Mouse (Mus musculus) kidney, adult 2 months (tissue): ENCODE measurements around the gene Wdr48. TPM values are rescaled to one million over a fixed set of nuclear protein-coding genes. Genes with fewer than 3 reads are reported as not detected.

ENCODE experiments used
- DNase-seq: peaks from one replicate; pipeline ENCODE4 v3.0.0; 2021
- H3K27ac ChIP-seq: fragments of 200-500 bp; 2 replicates; pipeline ENCODE4 v1.5.1; 2012; ENCODE audit warnings: low read depth, low read length, control low read depth, inconsistent platforms; ENCODE audit not compliant: insufficient read depth
- H3K27me3 ChIP-seq: fragments of 200-500 bp; replicated peaks from 2 replicates; pipeline ENCODE4 v1.6.1; 2012; ENCODE audit warnings: mild to moderate bottlenecking, moderate library complexity, low read length, inconsistent platforms; ENCODE audit not compliant: control insufficient read depth, insufficient read depth
- H3K36me3 ChIP-seq: fragments of 200-500 bp; 2 replicates; pipeline ENCODE4 v1.6.1; 2012; ENCODE audit warnings: mild to moderate bottlenecking, moderate library complexity, low read length, inconsistent platforms; ENCODE audit not compliant: control insufficient read depth, insufficient read depth
- H3K4me1 ChIP-seq: fragments of 200-500 bp; 2 replicates; pipeline ENCODE4 v1.6.1; 2011; ENCODE audit warnings: low read length; ENCODE audit not compliant: control insufficient read depth, insufficient read depth
- H3K4me3 ChIP-seq: fragments of 200-500 bp; 2 replicates; pipeline ENCODE4 v1.5.1; 2011; ENCODE audit warnings: mild to moderate bottlenecking, low read depth, low read length, control low read depth; ENCODE audit not compliant: insufficient read depth
- CTCF ChIP-seq: fragments of 200-500 bp; conservative IDR thresholded peaks from 2 replicates; pipeline ENCODE4 v1.5.1; 2011; ENCODE audit warnings: low read depth, mild to moderate bottlenecking, control low read depth, low read length, moderate library complexity, mixed read lengths; ENCODE audit not compliant: insufficient read depth, insufficient read length
- POLR2A ChIP-seq: fragments of 200-500 bp; IDR thresholded peaks from one replicate; pipeline ENCODE4 v1.6.1; 2011; ENCODE audit warnings: low read depth, low read length, control low read depth
- WGBS: fragments of 180-500 bp; shearing (Covaris S2); methylation state at CpG from one replicate; pipeline ENCODE4 v1.1.7; 2018; 5-methylcytosine and 5-hydroxymethylcytosine counted together
- polyA plus RNA-seq: library from polyadenylated mRNA; depleted of rRNA; stranded (reverse); fragments of >200 nt; gene quantifications from 2 replicates; pipeline ENCODE4 v1.2.3, GENCODE M21; 2012; rRNA removed

Gene Wdr48
- polyA plus RNA-seq = 27.3 and 32.2 TPM in 2 replicates

DNA sequence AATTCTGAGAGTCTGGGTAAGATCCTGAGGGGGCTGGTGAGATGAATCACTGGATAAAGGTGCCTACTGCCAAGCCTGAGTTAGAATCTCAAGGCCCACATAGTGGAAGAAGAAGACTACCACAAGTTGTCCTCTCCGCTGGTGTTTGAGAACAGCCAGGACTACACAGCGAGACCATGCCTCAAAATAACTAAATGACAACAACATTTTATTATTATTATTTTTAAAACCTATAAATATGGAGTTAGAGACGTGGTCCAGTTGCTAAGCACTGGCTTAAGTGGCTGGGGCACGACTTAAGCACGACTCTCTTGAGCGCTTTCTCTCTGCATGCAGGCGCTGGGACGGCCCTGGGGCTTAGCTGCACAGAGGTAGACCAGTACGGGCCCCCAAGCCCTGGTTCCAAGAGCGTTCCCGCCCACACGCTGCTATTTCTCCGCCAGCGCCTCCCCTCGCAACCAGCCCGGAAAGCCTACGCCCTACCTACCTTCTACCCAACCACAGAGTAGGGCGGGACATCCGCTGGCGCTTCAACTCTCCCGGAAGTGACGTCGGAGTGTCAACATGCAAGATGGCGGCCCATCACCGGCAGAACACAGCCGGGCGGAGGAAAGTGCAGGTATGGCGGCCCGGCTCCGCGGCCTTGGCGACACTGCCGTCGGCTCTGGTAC, at the start of gene Wdr48:
Wdr48 (plus strand) TSS at position 540 of the 671 bp plus-strand sequence.
- H3K27me3 ChIP-seq = no peaks in the 10 kb centered on the region
- no peaks in the 10 kb centered on the region for H3K36me3 ChIP-seq
- peak within 1 kb of the TSS; percentile 64 for H3K27ac ChIP-seq
- peaks cover 4% of the 10 kb centered on the region for H3K4me1 ChIP-seq
- H3K4me3 ChIP-seq = peak within 1 kb of the TSS; percentile 61
- TF ChIP-seq POLR2A (peak; percentile 45), CTCF (no peak)
- DNase-seq = peak; percentile 99
- WGBS = 4% methylated on average over 34 of the region's 34 CpGs

DNA sequence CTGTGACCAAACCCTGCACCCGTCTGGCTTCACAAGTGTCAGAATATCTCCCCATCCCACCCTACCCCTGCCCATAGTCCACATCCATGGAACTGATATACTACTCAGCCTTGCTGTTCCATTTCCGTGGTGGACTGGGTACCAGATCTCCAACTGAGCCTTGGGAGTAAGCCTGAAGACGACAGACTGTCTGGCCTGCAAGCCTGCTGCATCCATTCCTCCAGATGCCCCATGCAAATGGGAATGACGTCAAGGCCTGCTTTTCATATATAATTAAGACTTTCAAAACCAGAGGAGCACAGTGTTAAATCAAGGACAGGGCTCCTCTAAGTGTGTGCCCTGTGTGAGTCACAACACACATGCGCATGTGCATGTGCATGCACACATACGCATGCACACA, 47.5 kb upstream of the Wdr48 start:
- TF ChIP-seq POLR2A (no peak), CTCF (no peak)
- H3K4me1 ChIP-seq = peaks cover 2% of the 10 kb centered on the region; the same call in 1 of the 2 replicates
- no peak overlapping the region for H3K27ac ChIP-seq
- H3K4me3 ChIP-seq = no peak overlapping the region
- no peak for DNase-seq
- H3K36me3 ChIP-seq = no peaks in the 10 kb centered on the region
- 86% methylated on average over 6 of the region's 6 CpGs for WGBS
- H3K27me3 ChIP-seq = no peaks in the 10 kb centered on the region

DNA sequence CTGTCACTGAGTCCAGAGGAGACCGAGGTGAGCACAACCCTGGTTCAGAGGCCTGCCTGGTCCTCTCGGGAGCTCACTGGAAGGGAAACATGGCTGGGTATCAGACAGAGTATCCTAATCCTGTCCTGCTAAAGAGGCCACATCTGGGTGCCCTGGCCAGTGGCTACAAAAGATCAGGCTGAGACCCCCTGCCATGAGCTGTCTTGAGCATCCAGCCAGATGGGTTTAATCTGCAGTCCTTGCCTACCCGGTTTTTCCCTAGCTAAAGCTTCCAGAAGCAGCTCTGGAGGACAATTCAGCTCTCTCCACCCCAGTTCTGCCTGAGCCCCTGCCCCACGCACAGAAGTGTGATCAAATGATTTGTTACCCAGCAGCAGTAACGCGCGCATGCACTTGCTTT, 46.0 kb upstream of the Wdr48 start:
- TF ChIP-seq CTCF (no peak), POLR2A (no peak)
- Histone ChIP-seq H3K36me3 (no peaks in the 10 kb centered on the region), H3K4me1 (peaks cover 7% of the 10 kb centered on the region; the same call in 1 of the 2 replicates), H3K27me3 (no peaks in the 10 kb centered on the region), H3K4me3 (no peak overlapping the region), H3K27ac (no peak overlapping the region)
- DNase-seq = no peak
- WGBS = 52% methylated on average over 7 of the region's 7 CpGs

DNA sequence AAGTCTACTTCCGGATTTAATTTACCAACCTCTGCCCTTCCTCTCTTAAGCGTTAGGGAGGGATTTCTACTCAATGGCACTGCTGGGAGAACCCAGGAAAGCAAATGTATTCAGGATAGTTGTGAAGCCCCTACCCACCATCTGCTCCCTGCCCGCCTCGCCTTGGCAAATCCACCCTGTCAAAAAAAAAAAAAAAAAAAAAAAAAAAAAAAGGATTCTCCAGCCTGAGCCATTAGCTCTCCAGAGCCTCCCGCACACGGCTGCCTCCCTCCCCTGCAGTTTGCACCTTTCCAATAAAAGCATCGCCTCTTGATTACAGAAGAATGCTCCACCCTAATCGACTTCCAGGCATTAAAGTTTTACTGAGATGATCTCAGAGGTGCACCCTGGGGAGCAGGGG, 45.5 kb upstream of the Wdr48 start:
- Histone ChIP-seq H3K4me1 (peaks cover 11% of the 10 kb centered on the region; the same call in 1 of the 2 replicates), H3K4me3 (no peak overlapping the region), H3K27ac (no peak overlapping the region), H3K36me3 (no peaks in the 10 kb centered on the region), H3K27me3 (no peaks in the 10 kb centered on the region)
- no peak for TF ChIP-seq CTCF
- no peak for TF ChIP-seq POLR2A
- DNase-seq = no peak
- WGBS = 21% methylated on average over 8 of the region's 8 CpGs

DNA sequence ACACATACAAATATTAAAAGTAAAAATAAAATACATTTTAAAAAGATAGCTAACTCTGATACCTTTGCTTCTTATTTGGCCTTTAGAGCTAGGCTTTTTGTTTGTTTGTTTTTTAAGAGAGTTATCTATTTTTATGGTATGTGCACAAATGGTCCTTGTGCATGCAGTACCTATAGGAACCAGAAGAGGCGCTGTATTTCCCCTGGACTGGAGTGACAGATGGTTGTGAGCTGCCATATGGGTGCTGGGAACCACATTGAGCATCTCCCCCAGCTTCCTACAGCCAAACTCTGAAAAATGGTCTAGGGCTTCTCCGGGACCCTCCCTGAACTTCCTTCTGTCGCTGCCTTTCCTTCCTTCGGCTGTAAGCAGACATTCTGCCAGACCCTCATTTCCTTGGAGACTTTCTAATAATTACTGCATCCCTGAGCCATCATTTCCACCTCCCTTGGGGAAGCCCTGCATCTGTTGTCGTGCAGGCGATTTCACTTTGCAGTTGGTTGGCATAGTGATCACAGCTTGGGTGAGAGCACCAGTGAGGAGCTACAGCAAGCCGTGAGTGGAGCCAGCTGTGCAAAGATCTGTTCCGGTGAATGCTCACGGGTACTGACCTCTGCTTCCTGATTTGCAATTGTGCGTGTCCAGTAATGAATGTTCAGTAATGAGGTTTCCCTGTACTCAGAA, 42.2 kb upstream of the Wdr48 start:
- Histone ChIP-seq H3K36me3 (no peaks in the 10 kb centered on the region), H3K4me3 (no peak overlapping the region), H3K27me3 (no peaks in the 10 kb centered on the region), H3K4me1 (peaks cover 11% of the 10 kb centered on the region; the same call in 1 of the 2 replicates), H3K27ac (no peak overlapping the region)
- 26% methylated on average over 10 of the region's 10 CpGs for WGBS
- TF ChIP-seq CTCF (no peak), POLR2A (no peak)
- DNase-seq = peak; percentile 82

DNA sequence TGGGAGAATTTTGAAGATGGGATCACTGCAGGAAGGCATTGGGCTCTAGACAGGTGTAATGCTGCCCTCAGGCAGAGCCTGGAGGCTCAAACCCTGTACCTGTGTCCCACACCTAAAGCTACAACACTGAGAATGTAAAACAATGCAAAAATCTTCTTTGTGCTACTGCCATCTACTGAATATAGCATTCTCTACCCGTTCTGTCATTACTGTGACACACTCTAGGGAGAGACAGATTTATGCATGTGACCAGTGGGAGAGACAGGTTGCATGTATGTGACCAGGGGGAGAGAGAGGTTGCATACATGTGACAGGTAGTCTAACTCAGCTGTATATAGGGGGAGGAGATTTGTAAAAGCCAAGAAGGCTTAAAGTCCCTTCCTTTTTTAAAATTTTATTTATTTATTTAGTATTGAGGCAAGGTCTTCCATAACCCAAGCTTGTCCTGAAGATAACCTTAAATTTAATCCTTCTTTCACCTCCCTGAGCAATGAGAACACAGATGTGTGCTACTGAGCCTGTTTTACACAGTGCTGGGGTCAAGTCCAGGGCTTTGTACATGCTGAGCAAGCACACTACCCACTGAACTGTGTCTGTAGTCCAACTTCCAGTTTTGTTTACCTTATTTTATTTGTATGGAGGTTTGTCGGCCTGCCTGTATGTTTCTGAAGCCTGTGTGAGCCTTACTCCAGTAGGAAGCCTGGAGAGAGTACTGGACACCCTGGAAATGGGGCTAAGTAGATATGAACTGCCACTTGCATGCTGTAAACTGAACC, 41.4 kb upstream of the Wdr48 start:
- H3K4me1 ChIP-seq = peaks cover 11% of the 10 kb centered on the region; the same call in 1 of the 2 replicates
- DNase-seq = peak; percentile 53
- peak overlapping the region; percentile 35 for H3K27ac ChIP-seq
- no peaks in the 10 kb centered on the region for H3K27me3 ChIP-seq
- TF ChIP-seq POLR2A = no peak
- no peak for TF ChIP-seq CTCF
- WGBS = 22% methylated on average over 2 of the region's 2 CpGs
- no peak overlapping the region for H3K4me3 ChIP-seq
- H3K36me3 ChIP-seq = no peaks in the 10 kb centered on the region

DNA sequence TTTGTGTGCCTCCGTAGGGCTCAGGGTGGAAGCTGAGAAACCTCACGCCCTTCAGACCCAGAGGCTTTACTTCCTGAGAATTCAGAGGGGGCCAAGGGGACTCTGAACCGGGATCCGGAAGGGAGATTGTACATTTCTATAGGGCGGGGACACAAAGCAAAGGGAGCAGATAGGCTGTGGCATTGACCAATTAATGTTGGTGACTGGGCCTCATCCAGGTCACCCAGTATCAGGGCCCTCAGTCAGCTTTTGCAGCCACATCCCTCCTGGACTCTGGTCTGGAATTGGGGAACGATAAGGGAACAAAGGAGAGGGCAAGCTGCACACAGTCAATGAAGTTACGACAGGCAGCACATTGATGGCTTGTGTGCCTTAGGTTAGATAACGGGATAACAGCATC, 40.5 kb upstream of the Wdr48 start:
- WGBS = 52% methylated on average over 8 of the region's 8 CpGs

More for the DNA sequence above, 40.5 kb upstream of the Wdr48 start:
- H3K27ac ChIP-seq = no peak overlapping the region
- peaks cover 11% of the 10 kb centered on the region; the same call in 1 of the 2 replicates for H3K4me1 ChIP-seq
- no peaks in the 10 kb centered on the region for H3K27me3 ChIP-seq
- no peak overlapping the region for H3K4me3 ChIP-seq
- TF ChIP-seq CTCF = no peak
- no peak for TF ChIP-seq POLR2A
- H3K36me3 ChIP-seq = no peaks in the 10 kb centered on the region
- no peak for DNase-seq
